Mouse (Mus musculus): Measurements from ENCODE around the gene Ttll1. TPM values are rescaled to one million over a fixed set of nuclear protein-coding genes. Genes with fewer than 3 reads are reported as not detected.

Ttll1 gene
- total and polyA plus RNA-seq, 2 experiments from 2014 or later = 39.2 to 104 TPM

DNA sequence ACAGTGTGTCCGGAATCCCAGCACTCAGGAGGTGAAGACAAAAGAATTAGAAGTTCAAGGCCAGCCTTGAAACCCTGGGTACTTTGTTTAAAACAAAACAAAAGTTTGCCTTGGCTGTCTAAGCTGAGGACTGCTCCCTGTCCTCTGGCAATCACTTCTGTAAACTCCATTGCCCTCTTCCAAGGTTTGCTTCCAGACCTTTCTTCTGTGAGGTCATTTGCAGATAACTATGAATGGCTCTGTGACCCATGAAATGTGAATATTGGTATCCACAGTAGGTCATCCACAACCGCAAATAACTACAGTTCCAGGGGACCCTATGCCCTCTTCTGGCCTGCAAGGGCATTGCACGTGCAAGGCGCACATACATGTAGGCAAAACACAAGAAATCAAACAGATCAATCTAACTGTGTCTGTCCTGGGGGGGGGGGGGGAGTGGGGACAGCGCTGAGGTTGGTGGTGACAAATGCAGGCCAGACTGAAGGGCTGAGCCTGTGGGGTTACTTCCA lies 21.3 kb upstream of the Ttll1 start:
- WGBS = 84% methylated on average over 5 of the region's 5 CpGs
- H3K27ac ChIP-seq = no peak overlapping the region
- H3K9ac ChIP-seq (replicated peaks; ENCODE audit: low read length) = no peak overlapping the region
- ATAC-seq (no peak), DNase-seq (ENCODE audit: low spot score) (no peak)
- no peaks in the 10 kb centered on the region for H3K36me3 ChIP-seq (ENCODE audit: insufficient read depth, low read length)
- peak; percentile 48 for TF ChIP-seq CTCF (IDR thresholded peaks at IDR 0.05; ENCODE audit: low read depth)
- H3K9me3 ChIP-seq (ENCODE audit: low read length) = no peaks in the 10 kb centered on the region
- H3K27me3 ChIP-seq (ENCODE audit: insufficient read depth, low read length) = 0 out of 2 replicates have a peak, but pooled peaks cover 12% of the 10 kb centered on the region
- H3K4me3 ChIP-seq (ENCODE audit: low read length) = no peak overlapping the region
- H3K4me2 ChIP-seq (ENCODE audit: low read depth, low read length) = no peak overlapping the region
- H3K4me1 ChIP-seq (ENCODE audit: insufficient read depth, low read length) = peaks cover 2% of the 10 kb centered on the region; the same call in 1 of the 2 replicates

DNA sequence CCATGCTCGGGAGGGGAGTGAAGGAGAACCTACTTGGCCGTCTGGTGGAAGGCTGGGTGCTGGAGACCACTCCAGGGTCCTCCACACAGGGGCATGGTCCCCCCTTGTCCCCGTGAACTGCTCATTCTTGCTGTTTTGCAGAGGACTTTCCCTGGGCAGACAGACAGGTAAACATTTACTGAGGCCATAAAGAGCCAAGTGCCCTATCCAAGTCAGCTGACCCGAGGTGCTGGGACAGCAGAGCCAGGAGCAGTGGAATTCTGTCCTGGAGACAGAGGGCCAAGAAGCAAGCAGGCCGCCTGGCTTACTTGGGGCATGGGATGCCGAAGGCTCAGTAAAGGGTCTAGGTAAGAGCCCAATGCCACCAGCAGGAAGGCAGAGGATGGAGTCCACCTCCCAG lies 20.0 kb upstream of the Ttll1 start:
- H3K4me1 ChIP-seq (ENCODE audit: insufficient read depth, low read length) = peaks cover 9% of the 10 kb centered on the region; the same call in 1 of the 2 replicates
- WGBS = 79% methylated on average over 6 of the region's 6 CpGs
- no peak for DNase-seq (ENCODE audit: low spot score)
- H3K9me3 ChIP-seq (ENCODE audit: low read length) = no peaks in the 10 kb centered on the region
- no peaks in the 10 kb centered on the region for H3K36me3 ChIP-seq (ENCODE audit: insufficient read depth, low read length)
- no peak for ATAC-seq
- H3K4me3 ChIP-seq (ENCODE audit: low read length) = no peak overlapping the region
- H3K27me3 ChIP-seq (ENCODE audit: insufficient read depth, low read length) = 0 out of 2 replicates have a peak, but pooled peaks cover 19% of the 10 kb centered on the region
- no peak overlapping the region for H3K4me2 ChIP-seq (ENCODE audit: low read depth, low read length)
- H3K9ac ChIP-seq (replicated peaks; ENCODE audit: low read length) = no peak overlapping the region
- TF ChIP-seq CTCF (IDR thresholded peaks at IDR 0.05; ENCODE audit: low read depth) = no peak
- no peak overlapping the region for H3K27ac ChIP-seq

DNA sequence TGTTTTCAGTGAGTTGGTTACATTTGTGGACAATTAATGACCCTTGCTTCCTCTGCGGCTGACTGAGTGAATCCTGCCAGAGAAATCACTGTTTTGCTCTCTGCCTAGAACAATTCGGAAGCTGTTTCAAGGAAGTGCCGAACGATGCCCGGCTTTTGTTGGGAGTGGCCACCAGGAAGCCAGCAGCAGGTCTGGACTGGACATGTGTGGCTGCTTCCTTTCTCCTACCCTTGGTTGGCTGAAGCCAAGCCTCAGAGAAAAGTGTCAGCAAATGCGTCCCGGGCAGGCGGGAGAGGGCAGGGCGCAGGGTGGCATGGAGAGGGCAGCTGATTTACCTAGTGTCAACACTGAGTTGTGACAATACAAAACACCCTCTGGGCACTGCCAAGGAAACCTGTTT lies 19.5 kb upstream of the Ttll1 start:
- H3K36me3 ChIP-seq (ENCODE audit: insufficient read depth, low read length) = no peaks in the 10 kb centered on the region
- no peak overlapping the region for H3K9ac ChIP-seq (replicated peaks; ENCODE audit: low read length)
- ATAC-seq (no peak), DNase-seq (ENCODE audit: low spot score) (no peak)
- no peak overlapping the region for H3K4me3 ChIP-seq (ENCODE audit: low read length)
- no peak for TF ChIP-seq CTCF (IDR thresholded peaks at IDR 0.05; ENCODE audit: low read depth)
- no peaks in the 10 kb centered on the region for H3K9me3 ChIP-seq (ENCODE audit: low read length)
- 82% methylated on average over 9 of the region's 9 CpGs for WGBS
- H3K27me3 ChIP-seq (ENCODE audit: insufficient read depth, low read length) = 0 out of 2 replicates have a peak, but pooled peaks cover 20% of the 10 kb centered on the region
- H3K4me2 ChIP-seq (ENCODE audit: low read depth, low read length) = no peak overlapping the region
- peaks cover 9% of the 10 kb centered on the region; the same call in 1 of the 2 replicates for H3K4me1 ChIP-seq (ENCODE audit: insufficient read depth, low read length)
- no peak overlapping the region for H3K27ac ChIP-seq

- Histone ChIP-seq H3K4me2 (ENCODE audit: low read depth, low read length) (no peak overlapping the region), H3K9ac (replicated peaks; ENCODE audit: low read length) (no peak overlapping the region), H3K27ac (no peak overlapping the region), H3K9me3 (ENCODE audit: low read length) (no peaks in the 10 kb centered on the region), H3K36me3 (ENCODE audit: insufficient read depth, low read length) (no peaks in the 10 kb centered on the region), H3K4me3 (ENCODE audit: low read length) (no peak overlapping the region), H3K4me1 (ENCODE audit: insufficient read depth, low read length) (peaks cover 9% of the 10 kb centered on the region; the same call in 1 of the 2 replicates), H3K27me3 (ENCODE audit: insufficient read depth, low read length) (0 out of 2 replicates have a peak, but pooled peaks cover 25% of the 10 kb centered on the region)
- ATAC-seq = no peak
- WGBS = 89% methylated on average over 5 of the region's 5 CpGs
- TF ChIP-seq CTCF (IDR thresholded peaks at IDR 0.05; ENCODE audit: low read depth) = no peak
- DNase-seq (ENCODE audit: low spot score) = no peak
Measured at GRCm38 (mm10) chr15:83529765-83530164, 19.1 kb upstream of the Ttll1 start.

- ATAC-seq = no peak
- Histone ChIP-seq H3K27ac (no peak overlapping the region), H3K36me3 (ENCODE audit: insufficient read depth, low read length) (no peaks in the 10 kb centered on the region), H3K4me1 (ENCODE audit: insufficient read depth, low read length) (peaks cover 9% of the 10 kb centered on the region; the same call in 1 of the 2 replicates), H3K27me3 (ENCODE audit: insufficient read depth, low read length) (0 out of 2 replicates have a peak, but pooled peaks cover 26% of the 10 kb centered on the region), H3K9me3 (ENCODE audit: low read length) (no peaks in the 10 kb centered on the region), H3K9ac (replicated peaks; ENCODE audit: low read length) (no peak overlapping the region), H3K4me2 (ENCODE audit: low read depth, low read length) (no peak overlapping the region), H3K4me3 (ENCODE audit: low read length) (no peak overlapping the region)
- TF ChIP-seq CTCF (IDR thresholded peaks at IDR 0.05; ENCODE audit: low read depth) = no peak
- no peak for DNase-seq (ENCODE audit: low spot score)
- 66% methylated on average over 4 of the region's 4 CpGs for WGBS
Measured at GRCm38 (mm10) chr15:83528892-83529291, 18.2 kb upstream of the Ttll1 start.

DNA sequence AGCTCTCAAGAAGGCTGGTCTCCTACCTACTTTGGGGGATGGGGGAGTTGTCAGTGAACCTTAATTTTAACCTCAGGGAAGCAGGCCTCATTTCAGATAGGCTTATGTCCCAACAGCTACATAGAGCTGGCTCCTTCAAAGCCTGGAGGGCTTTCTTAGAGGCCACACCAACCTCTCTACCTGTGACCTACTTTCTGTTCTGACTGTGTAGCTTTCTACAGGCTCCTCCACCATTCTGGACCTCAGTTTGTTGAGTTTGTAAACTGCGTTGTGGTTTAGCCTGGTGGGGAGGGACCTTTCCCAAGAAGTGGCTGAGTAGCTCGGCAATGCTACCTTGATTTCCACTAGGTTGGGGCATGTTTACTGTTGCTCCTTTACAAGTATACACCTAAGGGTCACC lies 17.1 kb upstream of the Ttll1 start:
- Histone ChIP-seq H3K27ac (no peak overlapping the region), H3K4me2 (ENCODE audit: low read depth, low read length) (no peak overlapping the region), H3K27me3 (ENCODE audit: insufficient read depth, low read length) (0 out of 2 replicates have a peak, but pooled peaks cover 26% of the 10 kb centered on the region), H3K4me3 (ENCODE audit: low read length) (no peak overlapping the region), H3K9me3 (ENCODE audit: low read length) (no peaks in the 10 kb centered on the region), H3K36me3 (ENCODE audit: insufficient read depth, low read length) (no peaks in the 10 kb centered on the region), H3K9ac (replicated peaks; ENCODE audit: low read length) (no peak overlapping the region), H3K4me1 (ENCODE audit: insufficient read depth, low read length) (peaks cover 9% of the 10 kb centered on the region; the same call in 1 of the 2 replicates)
- ATAC-seq (no peak), DNase-seq (ENCODE audit: low spot score) (no peak)
- 81% methylated on average over 2 of the region's 2 CpGs for WGBS
- TF ChIP-seq CTCF (IDR thresholded peaks at IDR 0.05; ENCODE audit: low read depth) = no peak

DNA sequence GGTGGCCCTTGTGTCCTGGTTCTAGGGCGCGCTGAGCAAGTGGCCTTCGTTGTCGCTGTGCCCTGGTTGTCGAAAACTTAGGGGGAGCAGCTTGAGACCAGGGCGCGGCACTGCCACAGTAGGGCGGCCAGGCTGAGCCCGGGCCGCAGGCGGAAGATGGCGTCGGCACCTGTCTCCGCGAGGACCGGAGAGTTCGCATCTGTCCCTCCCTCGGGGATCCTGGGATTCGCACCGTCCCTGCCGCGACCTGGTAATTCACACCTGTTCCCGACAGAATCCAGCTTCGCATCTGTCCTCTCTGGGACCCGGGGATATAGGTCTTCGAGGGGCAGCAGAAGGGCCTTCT lies 16.4 kb upstream of the Ttll1 start:
- Histone ChIP-seq H3K4me3 (ENCODE audit: low read length) (peak overlapping the region; percentile 45), H3K36me3 (ENCODE audit: insufficient read depth, low read length) (no peaks in the 10 kb centered on the region), H3K27me3 (ENCODE audit: insufficient read depth, low read length) (0 out of 2 replicates have a peak, but pooled peaks cover 26% of the 10 kb centered on the region), H3K4me2 (ENCODE audit: low read depth, low read length) (peak overlapping the region; percentile 85), H3K4me1 (ENCODE audit: insufficient read depth, low read length) (peaks cover 9% of the 10 kb centered on the region; the same call in 1 of the 2 replicates), H3K9me3 (ENCODE audit: low read length) (no peaks in the 10 kb centered on the region), H3K9ac (replicated peaks; ENCODE audit: low read length) (peak overlapping the region; percentile 33; the same call in 1 of the 2 replicates), H3K27ac (no peak overlapping the region)
- 4% methylated on average over 26 of the region's 26 CpGs for WGBS
- DNase-seq (ENCODE audit: low spot score) (no peak), ATAC-seq (no peak)
- no peak for TF ChIP-seq CTCF (IDR thresholded peaks at IDR 0.05; ENCODE audit: low read depth)

All from hindbrain, postnatal 0 days (tissue).